ENCODE assay signal across 8 mouse cellular contexts in genomic region chr11:107385306-107385705, GRCm38 (mm10).
DNase-seq lines count a peak whose midpoint lies in the region; ATAC-seq and TF ChIP-seq lines count a peak whose summit lies in the region.

No protein-coding gene starts in this region.

- H3K27ac ChIP-seq in intestine, postnatal 0 days (ENCODE audit: low read depth, low read length): no peak overlapping the region
- H3K27ac ChIP-seq in intestine, embryonic 15.5 days: no peak overlapping the region
- 0 out of 2 replicates have a peak overlapping the region, but pooled peaks have one; percentile 6 for H3K27ac ChIP-seq in brown adipose tissue, adult 24 weeks (replicated peaks; ENCODE audit: low read depth, low read length)
- H3K27ac ChIP-seq in thymus, adult 2 months (ENCODE audit: control insufficient read depth, insufficient read depth, low read length): no peak overlapping the region
- no peak overlapping the region for H3K27ac ChIP-seq in midbrain, embryonic 15.5 days

- peak; percentile 82 for DNase-seq in ES-CJ7 (ENCODE audit: low read depth, low spot score)
- DNase-seq in lung, adult 2 months: no peak
- peak; percentile 69 for DNase-seq in thymus, adult 2 months
- DNase-seq in frontal cortex, adult 2 months (ENCODE audit: extremely low spot score in 1 of 2, low spot score in 1 of 2): no peak

- no peak for ATAC-seq in intestine, postnatal 0 days
- no peak for ATAC-seq in intestine, embryonic 15.5 days
- no peak for ATAC-seq in midbrain, embryonic 15.5 days (replicated peaks)

- peak; percentile 67 for TF ChIP-seq CTCF in intestine, postnatal 0 days (IDR thresholded peaks at IDR 0.05; ENCODE audit: low read depth)
- peak; percentile 50 for TF ChIP-seq CTCF in lung, adult 2 months (IDR thresholded peaks at IDR 0.05; ENCODE audit: insufficient read depth, low read length)
- TF ChIP-seq CTCF in thymus, adult 2 months (IDR thresholded peaks at IDR 0.05; ENCODE audit: borderline replicate concordance, control insufficient read depth, extremely low read depth, insufficient read depth, low read length, poor library complexity): no peak

- TF ChIP-seq POLR2A in lung, adult 2 months (IDR thresholded peaks at IDR 0.05; ENCODE audit: borderline replicate concordance, extremely low read depth, low read depth, low read length): no peak
- no peak for TF ChIP-seq POLR2A in thymus, adult 2 months (IDR thresholded peaks at IDR 0.05; ENCODE audit: control insufficient read depth, extremely low read depth, insufficient read depth, low read length, poor library complexity)

- WGBS in intestine, postnatal 0 days: 63% methylated on average over 4 of the region's 4 CpGs
- 71% methylated on average over 4 of the region's 4 CpGs for WGBS in intestine, embryonic 15.5 days
- 67% methylated on average over 4 of the region's 4 CpGs for WGBS in lung, adult 2 months
- 75% methylated on average over 4 of the region's 4 CpGs for WGBS in thymus, adult 2 months
- 65% methylated on average over 4 of the region's 4 CpGs for WGBS in midbrain, embryonic 15.5 days

- no peak overlapping the region for H3K9ac ChIP-seq in intestine, postnatal 0 days (ENCODE audit: low read depth, low read length)
- no peak overlapping the region for H3K9ac ChIP-seq in intestine, embryonic 15.5 days
- no peak overlapping the region for H3K9ac ChIP-seq in midbrain, embryonic 15.5 days

- H3K4me3 ChIP-seq in intestine, postnatal 0 days (ENCODE audit: low read depth, low read length): no peak overlapping the region
- no peak overlapping the region for H3K4me3 ChIP-seq in intestine, embryonic 15.5 days (replicated peaks)
- no peak overlapping the region for H3K4me3 ChIP-seq in brown adipose tissue, adult 24 weeks (ENCODE audit: insufficient read depth, low read depth, low read length)
- H3K4me3 ChIP-seq in lung, adult 2 months (replicated peaks; ENCODE audit: extremely low read depth, low read depth, low read length): no peak overlapping the region
- no peak overlapping the region for H3K4me3 ChIP-seq in thymus, adult 2 months (ENCODE audit: control insufficient read depth, insufficient read depth, low read length)
- H3K4me3 ChIP-seq in midbrain, embryonic 15.5 days: no peak overlapping the region

- no peaks in the 10 kb centered on the region for H3K4me1 ChIP-seq in intestine, postnatal 0 days (replicated peaks; ENCODE audit: control insufficient read depth, insufficient read depth, low read length)
- no peaks in the 10 kb centered on the region for H3K4me1 ChIP-seq in intestine, embryonic 15.5 days (replicated peaks)
- peaks cover 22% of the 10 kb centered on the region for H3K4me1 ChIP-seq in brown adipose tissue, adult 24 weeks (ENCODE audit: control insufficient read depth, insufficient read depth, insufficient read length, low read length)
- no peaks in the 10 kb centered on the region for H3K4me1 ChIP-seq in lung, adult 2 months (ENCODE audit: control insufficient read depth, insufficient read depth, low read length)
- peaks cover 8% of the 10 kb centered on the region for H3K4me1 ChIP-seq in thymus, adult 2 months (replicated peaks; ENCODE audit: control insufficient read depth, insufficient read depth, low read length)
- H3K4me1 ChIP-seq in midbrain, embryonic 15.5 days: peaks cover 15% of the 10 kb centered on the region

- no peaks in the 10 kb centered on the region for H3K27me3 ChIP-seq in intestine, postnatal 0 days (replicated peaks; ENCODE audit: control insufficient read depth, insufficient read depth, low read length)
- no peaks in the 10 kb centered on the region for H3K27me3 ChIP-seq in intestine, embryonic 15.5 days (replicated peaks)
- no peaks in the 10 kb centered on the region for H3K27me3 ChIP-seq in thymus, adult 2 months (ENCODE audit: control insufficient read depth, insufficient read depth, low read length)
- no peaks in the 10 kb centered on the region for H3K27me3 ChIP-seq in midbrain, embryonic 15.5 days (replicated peaks)

- H3K9me3 ChIP-seq in intestine, postnatal 0 days (ENCODE audit: control insufficient read depth): no peaks in the 10 kb centered on the region
- no peaks in the 10 kb centered on the region for H3K9me3 ChIP-seq in intestine, embryonic 15.5 days
- H3K9me3 ChIP-seq in midbrain, embryonic 15.5 days: no peaks in the 10 kb centered on the region

- H3K4me2 ChIP-seq in intestine, postnatal 0 days (replicated peaks; ENCODE audit: low read depth): no peak overlapping the region
- no peak overlapping the region for H3K4me2 ChIP-seq in intestine, embryonic 15.5 days (replicated peaks)
- H3K4me2 ChIP-seq in midbrain, embryonic 15.5 days: no peak overlapping the region

- no peaks in the 10 kb centered on the region for H3K36me3 ChIP-seq in intestine, postnatal 0 days (ENCODE audit: control insufficient read depth, insufficient read depth)
- no peaks in the 10 kb centered on the region for H3K36me3 ChIP-seq in intestine, embryonic 15.5 days
- H3K36me3 ChIP-seq in thymus, adult 2 months (ENCODE audit: control insufficient read depth, insufficient read depth, low read length): no peaks in the 10 kb centered on the region
- H3K36me3 ChIP-seq in midbrain, embryonic 15.5 days (replicated peaks): no peaks in the 10 kb centered on the region

Comparison
In these comparisons a context has a peak if more than half of its experiments do, and no peak if none do; other contexts are left out.
1. DNase-seq: peak in ES-CJ7 (single experiment) and thymus, adult 2 months (single experiment); none in lung, adult 2 months (single experiment) and frontal cortex, adult 2 months (0 of 2).